Mouse (Mus musculus) lung, postnatal 36 days (tissue): ENCODE results near the gene Litaf.
A peak's percentile ranks its signal among the peaks of the same experiment; 100 is the strongest.

Experiments
- DNase-seq: peaks from one replicate; pipeline ENCODE4 v3.0.0; 2022; ENCODE audit warnings: mixed read lengths

Litaf gene

GRCm38 (mm10) chr16:11065431-11065830 is 526 bp downstream of the Litaf start:
- no peak for DNase-seq

GRCm38 (mm10) chr16:11064742-11065141 is 1.2 kb downstream of the Litaf start:
- DNase-seq = no peak

- DNase-seq = no peak
These were observed 1.6 kb downstream of the Litaf start for GRCm38 (mm10) chr16:11064341-11064740.

- DNase-seq = peak; percentile 83
These were observed 2.9 kb downstream of the Litaf start for GRCm38 (mm10) chr16:11062794-11063721.

GRCm38 (mm10) chr16:11060645-11061044 is 5.3 kb downstream of the Litaf start, which contains the start of gene Snn:
TSS of gene Snn (plus strand) at chr16:11060945.
- DNase-seq = no peak

- DNase-seq = no peak
These were observed 10.0 kb downstream of the Litaf start for GRCm38 (mm10) chr16:11055916-11056315.

GRCm38 (mm10) chr16:11054871-11055270 is 11.1 kb downstream of the Litaf start:
- DNase-seq = no peak

- DNase-seq = no peak
These were observed 11.5 kb downstream of the Litaf start for GRCm38 (mm10) chr16:11054409-11054808.

GRCm38 (mm10) chr16:11051134-11051533 is 14.8 kb downstream of the Litaf start:
- DNase-seq = no peak

GRCm38 (mm10) chr16:11050226-11050625 is 15.7 kb downstream of the Litaf start:
- DNase-seq = no peak

GRCm38 (mm10) chr16:11047130-11047529 is 18.8 kb downstream of the Litaf start:
- peak; percentile 36 for DNase-seq

- DNase-seq = peak; percentile 46
These were observed 19.5 kb downstream of the Litaf start for GRCm38 (mm10) chr16:11046437-11046836.

GRCm38 (mm10) chr16:11043239-11043638 is 22.7 kb downstream of the Litaf start:
- no peak for DNase-seq

GRCm38 (mm10) chr16:11040603-11041002 is 25.4 kb downstream of the Litaf start:
- DNase-seq = no peak

- DNase-seq = peak; percentile 86
These were observed 30.0 kb downstream of the Litaf start for GRCm38 (mm10) chr16:11035790-11036431.

- DNase-seq = no peak
These were observed 30.7 kb downstream of the Litaf start for GRCm38 (mm10) chr16:11035273-11035672.

GRCm38 (mm10) chr16:11034193-11034803 is 31.7 kb downstream of the Litaf start:
- peak; percentile 94 for DNase-seq

GRCm38 (mm10) chr16:11031320-11031719 is 34.6 kb downstream of the Litaf start:
- no peak for DNase-seq

GRCm38 (mm10) chr16:11030844-11031243 is 35.1 kb downstream of the Litaf start:
- DNase-seq = no peak

- DNase-seq = no peak
These were observed 37.8 kb downstream of the Litaf start for GRCm38 (mm10) chr16:11028206-11028605.

GRCm38 (mm10) chr16:11024841-11025240 is 41.1 kb downstream of the Litaf start:
- peak; percentile 54 for DNase-seq

- DNase-seq = no peak
These were observed 42.3 kb downstream of the Litaf start for GRCm38 (mm10) chr16:11023618-11024017.

GRCm38 (mm10) chr16:11022113-11022489 is 43.9 kb downstream of the Litaf start:
- peak; percentile 9 for DNase-seq
